Mouse (Mus musculus): ENCODE results near the gene Ampd1.

DNA sequence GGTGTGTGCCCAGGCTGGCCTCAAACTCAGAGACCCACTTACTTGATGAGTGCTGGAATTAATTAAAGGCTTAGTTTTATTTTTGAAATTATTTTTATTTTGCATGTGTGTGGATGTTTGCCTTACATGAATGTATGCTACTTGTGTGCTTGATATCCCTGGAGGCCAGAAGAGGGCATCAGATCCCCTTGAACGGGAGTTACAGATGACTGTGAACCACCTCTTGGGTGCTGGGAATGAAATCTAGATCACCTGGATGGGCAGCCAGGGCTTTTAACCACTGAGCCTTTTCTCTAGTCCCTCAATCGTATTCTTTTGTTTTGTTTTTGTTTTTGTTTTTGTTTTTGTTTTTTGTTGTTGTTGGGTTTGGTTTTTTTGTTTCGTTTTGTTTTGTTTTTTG lies 52.3 kb downstream of the Ampd1 start:
- TF ChIP-seq CTCF (IDR thresholded peaks at IDR 0.05; ENCODE audit: extremely low read depth, insufficient read depth, low read length), result no peak
- no peak for TF ChIP-seq POLR2A (IDR thresholded peaks at IDR 0.05; ENCODE audit: extremely low read depth, insufficient read depth, low read length)

Measured in cortical plate, adult 2 months (tissue).